Mouse (Mus musculus) embryonic stem cell, embryonic (primary cell): ENCODE measurements around the gene Idh2.

Experiments
- CTCF ChIA-PET, 4 experiments: fragments of 300-600 bp in 2 of 4; fragments of 350-600 bp in 2 of 4; sonication (Branson Sonifier 250); formaldehyde crosslinking; loops; one replicate each; lab custom pipeline; 2022; ENCODE audit warnings: inconsistent platforms in 2 of 4; lab: Charles Lee
- POLR2A ChIA-PET, 4 experiments: fragments of 300-600 bp in 2 of 4; fragments of 350-600 bp in 2 of 4; sonication (Branson Sonifier 250); formaldehyde crosslinking; loops; one replicate each; lab custom pipeline; 2022; ENCODE audit warnings: antibody characterized with exemption in 4 of 4, inconsistent platforms in 1 of 4; lab: Charles Lee

Idh2 gene

GRCm38 (mm10) chr7:80063902-80064736, 51.1 kb downstream of the Idh2 start:
- ChIA-PET CTCF (interaction anchor here in 3 of 4 experiments (0.7 to 1.5 kb wide), 6 partner anchors 14 to 20 kb away, joined by 3 to 4 read pairs (median 3); no protein-coding TSS in a partner anchor), POLR2A (interaction anchor here in 3 of 4 experiments (0.5 to 30.7 kb wide), 14 partner anchors 8 to 339 kb away, joined by 3 to 515 read pairs (median 4); partner anchors contain the start of gene Zfp710 (in 1 of the 3))

DNA sequence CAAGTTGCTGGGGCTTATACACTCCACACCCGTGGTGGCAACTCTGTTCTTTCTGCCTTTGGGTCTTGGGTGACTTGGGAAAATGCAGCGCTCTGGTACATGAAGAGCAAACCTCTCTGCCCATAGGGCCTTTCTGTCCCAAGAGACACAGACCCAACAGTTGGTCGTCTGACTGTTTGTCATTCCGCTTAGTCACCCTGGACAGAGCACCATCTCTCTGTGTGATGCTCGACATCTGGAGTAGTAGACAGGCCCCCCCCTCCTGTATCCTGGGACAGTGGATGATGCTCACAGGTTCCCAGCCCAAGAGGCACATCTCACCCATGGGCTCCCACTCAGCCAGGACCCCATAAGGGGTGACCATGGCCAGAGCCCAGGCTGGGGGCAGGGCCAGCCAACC, 51.9 kb downstream of the Idh2 start:
- ChIA-PET CTCF (interaction anchor here in 2 of 4 experiments (0.8 to 1.5 kb wide), 4 partner anchors 19 to 21 kb away, joined by 3 to 4 read pairs (median 3); no protein-coding TSS in a partner anchor), POLR2A (interaction anchor here (0.5 to 30.7 kb wide), 14 partner anchors 10 to 338 kb away, joined by 3 to 515 read pairs (median 3); partner anchors contain the start of gene Zfp710 (in 1 of the 4))

DNA sequence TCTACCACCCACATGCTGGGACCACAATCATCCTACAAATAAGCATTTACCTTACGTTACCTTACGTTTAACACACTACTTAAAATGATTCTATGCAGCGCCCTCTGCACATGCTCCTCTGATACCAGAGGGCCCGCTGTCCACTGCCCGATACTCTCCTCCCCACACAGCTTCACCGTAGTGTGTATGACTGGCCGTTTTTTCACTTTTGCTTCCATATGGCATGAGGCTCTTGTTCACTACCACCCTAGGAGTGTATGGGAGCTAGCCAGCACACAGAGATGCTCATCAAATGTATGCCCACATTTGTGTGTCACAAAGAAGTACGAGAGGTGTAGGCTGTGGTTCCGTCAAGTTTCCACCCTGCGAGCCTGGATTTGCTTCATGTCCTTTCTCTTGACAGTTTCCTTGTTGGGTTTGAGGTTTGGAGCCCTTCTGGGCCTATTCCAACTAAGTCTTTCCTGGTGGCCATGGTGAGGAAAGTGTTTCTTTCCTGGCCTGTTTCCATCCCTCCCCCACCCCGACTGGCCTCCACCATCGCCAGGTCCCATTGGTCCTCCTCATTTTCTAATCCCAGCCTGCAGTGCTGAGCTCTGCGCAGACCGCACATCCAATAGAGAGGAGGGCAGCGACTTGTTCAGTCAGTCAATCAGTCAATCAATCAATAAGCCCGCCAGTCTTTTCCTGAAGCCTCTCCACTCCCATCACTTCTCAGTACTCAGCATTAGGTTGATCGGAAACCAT, 52.9 kb downstream of the Idh2 start:
- CTCF ChIA-PET, result interaction anchor here in 3 of 4 experiments (0.5 to 1.4 kb wide), 5 partner anchors 12 to 22 kb away, joined by 3 to 6 read pairs (median 3); no protein-coding TSS in a partner anchor
- POLR2A ChIA-PET, result interaction anchor here (0.6 to 30.7 kb wide), 22 partner anchors 8 to 821 kb away, joined by 3 to 515 read pairs (median 3); partner anchors contain the start of genes Idh2 (in 1 of the 4) and Zfp710 (in 1 of the 4)

GRCm38 (mm10) chr7:80060012-80060778, 55.0 kb downstream of the Idh2 start:
- ChIA-PET CTCF (interaction anchor here in 2 of 4 experiments (0.6 kb wide), 2 partner anchors 227 to 615 kb away, joined by 3 read pairs; no protein-coding TSS in a partner anchor), POLR2A (interaction anchor here in 3 of 4 experiments (0.7 to 30.7 kb wide), 16 partner anchors 9 to 177 kb away, joined by 3 to 515 read pairs (median 5); partner anchors contain the start of gene Zfp710 (in 1 of the 3))

DNA sequence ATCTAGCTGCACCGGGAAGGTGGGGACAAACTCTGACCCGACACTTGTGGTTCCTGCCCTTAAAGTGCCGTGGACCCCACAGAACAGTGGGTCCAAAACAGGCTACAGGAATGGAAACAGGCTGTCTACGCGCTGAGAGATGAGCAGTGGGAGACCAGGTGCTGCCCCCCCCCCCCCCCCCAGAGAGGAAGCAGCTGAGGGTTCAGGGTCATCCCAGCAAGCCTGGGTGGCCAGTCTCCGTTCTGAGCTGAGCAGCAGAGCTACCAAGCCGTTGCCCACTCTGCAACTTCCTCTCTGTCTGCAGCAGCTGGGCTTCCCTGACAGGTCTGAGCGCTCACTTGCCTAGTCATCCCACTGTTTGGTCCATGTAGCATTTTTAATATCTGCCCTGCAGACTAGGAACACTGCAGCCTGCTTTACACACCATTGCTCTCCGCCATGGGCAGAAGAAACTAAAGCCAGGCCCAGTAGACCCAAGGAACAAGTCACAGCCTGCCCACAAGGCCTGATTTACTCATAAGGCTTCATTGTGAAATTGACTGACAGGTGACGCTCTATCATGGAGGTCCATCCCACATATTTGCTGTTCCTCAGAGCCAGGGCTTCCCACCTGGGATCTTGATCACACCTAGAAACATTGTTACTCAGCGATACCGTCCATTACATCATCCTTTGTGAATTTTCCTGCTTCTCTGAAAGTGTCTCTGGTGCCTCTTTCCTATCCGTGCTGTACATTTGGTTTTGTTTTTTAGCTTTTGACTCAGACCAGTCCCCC, 55.9 kb downstream of the Idh2 start:
- ChIA-PET CTCF (interaction anchor here in 1 of 4 experiments (0.6 kb wide), 2 partner anchors 48 to 317 kb away, joined by 4 to 6 read pairs; no protein-coding TSS in a partner anchor), POLR2A (interaction anchor here in 3 of 4 experiments (0.6 to 30.7 kb wide), 13 partner anchors 8 to 832 kb away, joined by 3 to 515 read pairs (median 4); partner anchors contain the start of gene Zfp710 (in 1 of the 3))

DNA sequence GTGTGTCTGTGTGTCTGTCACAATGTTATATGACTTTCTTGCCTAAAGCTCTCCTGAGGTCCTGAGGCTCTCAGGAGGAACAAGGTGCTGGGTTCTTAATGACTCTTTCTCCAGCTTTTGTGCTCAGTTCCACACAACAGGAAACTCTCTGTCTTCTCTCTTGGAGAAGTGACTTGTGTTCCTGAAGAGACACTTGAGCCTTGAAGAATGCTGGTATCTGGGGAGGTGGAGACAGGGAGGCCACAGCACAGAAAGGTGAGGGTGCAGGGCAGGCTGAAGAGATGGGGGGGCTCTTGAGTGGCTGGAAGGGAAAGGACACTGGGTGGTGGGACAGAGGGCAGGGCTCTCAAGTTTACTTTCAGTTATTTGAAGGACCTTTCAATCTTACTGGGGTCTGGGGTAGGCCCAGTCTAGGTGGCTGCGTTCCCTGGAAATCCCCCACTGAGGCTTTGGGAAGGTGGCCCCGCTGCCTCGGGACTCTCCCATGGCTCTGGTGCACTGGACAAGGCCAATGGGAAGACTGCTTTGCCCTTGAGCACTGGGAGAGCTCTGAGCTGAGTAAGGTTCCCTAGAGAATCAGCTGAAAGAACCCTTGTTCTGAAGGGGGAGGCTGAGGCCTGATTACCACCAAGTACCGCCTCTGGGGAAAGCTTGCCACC, 56.7 kb downstream of the Idh2 start:
- CTCF ChIA-PET, result interaction anchor here in 1 of 4 experiments (0.6 kb wide), 1 partner anchor 47 kb away, joined by 6 read pairs; no protein-coding TSS in a partner anchor

DNA sequence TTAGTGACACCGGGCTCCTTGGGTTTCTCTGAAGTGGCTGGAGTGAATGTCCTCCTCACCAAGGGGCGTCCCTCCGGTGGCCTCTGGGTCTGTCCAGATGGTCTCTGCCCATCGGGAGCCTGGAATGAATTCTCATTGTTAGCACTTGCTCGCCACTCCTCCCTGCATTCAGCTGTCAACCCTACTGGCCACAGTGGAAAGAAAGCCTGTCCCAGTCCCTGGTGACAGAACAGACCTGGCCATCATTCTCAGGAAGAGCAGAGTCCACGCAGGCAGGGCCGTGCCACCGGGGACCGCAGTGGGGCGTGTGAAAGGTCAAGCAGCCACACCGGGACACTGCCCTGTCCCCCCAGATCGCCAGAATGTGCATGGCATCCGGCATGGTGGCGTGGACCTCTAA, 57.4 kb downstream of the Idh2 start:
- POLR2A ChIA-PET, result interaction anchor here in 2 of 4 experiments (0.6 to 30.7 kb wide), 12 partner anchors 8 to 72 kb away, joined by 3 to 515 read pairs (median 6); partner anchors contain the start of gene Zfp710 (in 2 of the 2)

More for the DNA sequence above, 56.7 kb downstream of the Idh2 start:
- POLR2A ChIA-PET, result interaction anchor here in 3 of 4 experiments (0.7 to 30.7 kb wide), 9 partner anchors 7 to 100 kb away, joined by 3 to 515 read pairs (median 5); partner anchors contain the start of gene Zfp710 (in 1 of the 3)

DNA sequence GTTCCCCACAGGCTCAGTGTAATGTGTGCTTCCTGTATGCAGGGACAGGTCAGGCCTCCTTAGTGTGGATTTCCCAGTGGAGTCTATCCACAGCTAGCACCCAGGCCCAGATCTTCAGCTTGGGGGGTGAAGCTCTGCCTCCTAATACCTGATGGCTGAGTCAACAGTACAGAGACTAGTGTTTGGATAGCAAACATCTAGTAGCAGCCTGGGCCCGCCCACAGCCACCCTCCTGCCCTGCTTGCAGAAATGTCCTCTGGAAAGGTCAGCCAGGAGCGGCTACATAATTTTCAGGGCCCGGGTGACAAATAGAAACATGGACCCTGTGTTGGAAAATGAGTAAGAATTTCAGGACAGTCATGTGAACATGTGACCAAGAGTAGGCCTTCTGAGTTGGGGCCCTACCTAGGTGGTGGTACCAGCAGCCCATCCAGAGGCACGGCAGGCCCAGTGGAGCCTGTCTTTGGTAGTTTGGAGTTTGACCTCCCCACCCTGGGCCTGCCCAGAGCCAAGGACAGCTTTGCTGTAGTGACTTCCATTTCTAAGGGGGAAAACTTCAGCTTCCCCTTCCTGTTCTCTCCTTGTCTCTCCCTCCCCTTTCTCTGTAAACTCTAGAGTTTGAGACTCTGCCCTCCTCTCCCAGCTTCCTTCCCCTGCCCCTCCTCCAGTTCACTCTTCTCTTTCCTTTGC, 58.0 kb downstream of the Idh2 start:
- CTCF ChIA-PET, result interaction anchor here in 2 of 4 experiments (0.8 to 2.0 kb wide), 2 partner anchors 12 to 31 kb away, joined by 3 to 5 read pairs; no protein-coding TSS in a partner anchor
- POLR2A ChIA-PET, result interaction anchor here (0.5 to 30.7 kb wide), 28 partner anchors 8 to 93 kb away, joined by 3 to 515 read pairs (median 5); partner anchors contain the start of gene Zfp710 (in 2 of the 4)

More for the DNA sequence above, 57.4 kb downstream of the Idh2 start:
- CTCF ChIA-PET, result interaction anchor here in 1 of 4 experiments (2.0 kb wide), 1 partner anchor 13 kb away, joined by 5 read pairs; no protein-coding TSS in a partner anchor

GRCm38 (mm10) chr7:80055781-80056180, 59.4 kb downstream of the Idh2 start:
- ChIA-PET CTCF (interaction anchor here in 3 of 4 experiments (0.7 to 2.0 kb wide), 5 partner anchors 11 to 557 kb away, joined by 3 to 5 read pairs (median 3); no protein-coding TSS in a partner anchor), POLR2A (interaction anchor here in 2 of 4 experiments (0.8 to 30.7 kb wide), 18 partner anchors 8 to 177 kb away, joined by 3 to 515 read pairs (median 6); partner anchors contain the start of genes Cib1 (in 1 of the 2), Gdpgp1 (in 1 of the 2) and Zfp710 (in 1 of the 2))

- ChIA-PET CTCF (interaction anchor here in 3 of 4 experiments (0.6 to 1.4 kb wide), 4 partner anchors 31 to 87 kb away, joined by 3 to 4 read pairs (median 3); no protein-coding TSS in a partner anchor), POLR2A (interaction anchor here (0.5 to 30.7 kb wide), 42 partner anchors 7 to 211 kb away, joined by 3 to 515 read pairs (median 4); partner anchors contain the start of genes Zfp710 (in 2 of the 4) and Idh2 (in 1 of the 4))
These were observed 62.0 kb downstream of the Idh2 start for GRCm38 (mm10) chr7:80053147-80053546.

GRCm38 (mm10) chr7:80052261-80052660, 62.9 kb downstream of the Idh2 start:
- CTCF ChIA-PET, result interaction anchor here in 3 of 4 experiments (0.5 to 1.4 kb wide), 4 partner anchors 8 to 88 kb away, joined by 3 to 4 read pairs (median 4); no protein-coding TSS in a partner anchor
- POLR2A ChIA-PET, result interaction anchor here (0.6 to 30.7 kb wide), 30 partner anchors 8 to 77 kb away, joined by 3 to 515 read pairs (median 4); partner anchors contain the start of gene Zfp710 (in 3 of the 4)

- ChIA-PET POLR2A (interaction anchor here (0.6 to 30.7 kb wide), 21 partner anchors 9 to 79 kb away, joined by 3 to 515 read pairs (median 5); partner anchors contain the start of gene Zfp710 (in 3 of the 4)), CTCF (interaction anchor here in 3 of 4 experiments (0.5 to 1.4 kb wide), 3 partner anchors 8 to 41 kb away, joined by 3 to 4 read pairs (median 4); no protein-coding TSS in a partner anchor)
These were observed 63.4 kb downstream of the Idh2 start for GRCm38 (mm10) chr7:80051835-80052234.

DNA sequence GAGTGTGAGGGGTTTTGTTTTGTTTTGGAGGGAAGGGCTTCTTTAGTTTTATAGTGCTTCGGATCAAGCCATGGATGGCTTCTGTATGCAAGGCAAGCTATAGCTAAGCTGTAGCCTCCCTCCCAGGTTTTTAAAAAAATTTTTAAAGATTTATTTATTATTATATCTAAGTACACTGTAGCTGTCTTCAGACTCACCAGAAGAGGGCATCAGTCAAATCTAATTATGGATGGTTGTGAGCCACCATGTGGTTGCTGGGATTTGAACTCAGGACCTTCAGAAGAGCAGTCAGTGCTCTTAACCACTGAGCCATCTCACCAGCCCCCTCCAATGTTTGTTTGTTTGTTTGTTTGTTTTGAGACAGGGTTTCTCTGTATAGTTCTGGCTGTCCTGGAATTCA, 64.8 kb downstream of the Idh2 start:
- CTCF ChIA-PET, result interaction anchor here in 1 of 4 experiments (0.8 to 0.9 kb wide), 3 partner anchors 14 to 63 kb away, joined by 3 read pairs; no protein-coding TSS in a partner anchor

GRCm38 (mm10) chr7:80049746-80050145, 65.4 kb downstream of the Idh2 start:
- POLR2A ChIA-PET, result interaction anchor here in 3 of 4 experiments (0.7 to 30.7 kb wide), 11 partner anchors 9 to 78 kb away, joined by 3 to 515 read pairs (median 3); partner anchors contain the start of gene Zfp710 (in 2 of the 3)
- CTCF ChIA-PET, result interaction anchor here in 1 of 4 experiments (0.8 to 1.0 kb wide), 3 partner anchors 14 to 27 kb away, joined by 3 to 5 read pairs (median 3); no protein-coding TSS in a partner anchor

More for the DNA sequence above, 64.8 kb downstream of the Idh2 start:
- POLR2A ChIA-PET, result interaction anchor here in 2 of 4 experiments (0.7 to 30.7 kb wide), 10 partner anchors 10 to 81 kb away, joined by 3 to 515 read pairs (median 4); partner anchors contain the start of gene Zfp710 (in 1 of the 2)
